Mouse (Mus musculus): ENCODE results near the gene Peli2. TPM values are rescaled to one million over a fixed set of nuclear protein-coding genes. Genes with fewer than 3 reads are reported as not detected.

Peli2 gene
- polyA plus RNA-seq, 1 experiment from 2014 or later, result 8.0 TPM

GRCm38 (mm10) chr14:48124011-48124410, 3.4 kb downstream of the Peli2 start:
- Histone ChIP-seq H3K27me3 (replicated peaks; ENCODE audit: control insufficient read depth, insufficient read depth, low read length) (no peaks in the 10 kb centered on the region), H3K9me3 (ENCODE audit: control insufficient read depth, low read length) (no peaks in the 10 kb centered on the region), H3K4me3 (ENCODE audit: low read length) (no peak overlapping the region), H3K27ac (ENCODE audit: low read depth, low read length) (no peak overlapping the region), H3K4me2 (ENCODE audit: low read length) (peak overlapping the region; percentile 95), H3K36me3 (ENCODE audit: control insufficient read depth, insufficient read depth, low read length) (no peaks in the 10 kb centered on the region), H3K9ac (ENCODE audit: low read depth, low read length) (no peak overlapping the region), H3K4me1 (ENCODE audit: control insufficient read depth, insufficient read depth, low read depth, low read length) (peaks cover 28% of the 10 kb centered on the region)
- no peak for ATAC-seq
- 59% methylated on average over 5 of the region's 5 CpGs for WGBS

GRCm38 (mm10) chr14:48124816-48125215, 4.2 kb downstream of the Peli2 start:
- H3K27ac ChIP-seq (ENCODE audit: low read depth, low read length), result no peak overlapping the region
- H3K9me3 ChIP-seq (ENCODE audit: control insufficient read depth, low read length), result no peaks in the 10 kb centered on the region
- no peak overlapping the region for H3K4me2 ChIP-seq (ENCODE audit: low read length)
- WGBS, result 68% methylated on average over 4 of the region's 4 CpGs
- no peaks in the 10 kb centered on the region for H3K27me3 ChIP-seq (replicated peaks; ENCODE audit: control insufficient read depth, insufficient read depth, low read length)
- H3K9ac ChIP-seq (ENCODE audit: low read depth, low read length), result no peak overlapping the region
- no peaks in the 10 kb centered on the region for H3K36me3 ChIP-seq (ENCODE audit: control insufficient read depth, insufficient read depth, low read length)
- peaks cover 23% of the 10 kb centered on the region for H3K4me1 ChIP-seq (ENCODE audit: control insufficient read depth, insufficient read depth, low read depth, low read length)
- no peak for ATAC-seq
- no peak overlapping the region for H3K4me3 ChIP-seq (ENCODE audit: low read length)

- H3K4me3 ChIP-seq (ENCODE audit: low read length), result no peak overlapping the region
- no peak overlapping the region for H3K9ac ChIP-seq (ENCODE audit: low read depth, low read length)
- H3K9me3 ChIP-seq (ENCODE audit: control insufficient read depth, low read length), result no peaks in the 10 kb centered on the region
- H3K27me3 ChIP-seq (replicated peaks; ENCODE audit: control insufficient read depth, insufficient read depth, low read length), result no peaks in the 10 kb centered on the region
- H3K36me3 ChIP-seq (ENCODE audit: control insufficient read depth, insufficient read depth, low read length), result no peaks in the 10 kb centered on the region
- ATAC-seq, result no peak
- no peak overlapping the region for H3K4me2 ChIP-seq (ENCODE audit: low read length)
- no peak overlapping the region for H3K27ac ChIP-seq (ENCODE audit: low read depth, low read length)
- peaks cover 24% of the 10 kb centered on the region for H3K4me1 ChIP-seq (ENCODE audit: control insufficient read depth, insufficient read depth, low read depth, low read length)
- WGBS, result 76% methylated on average over 6 of the region's 6 CpGs
These were observed 5.3 kb downstream of the Peli2 start for GRCm38 (mm10) chr14:48125971-48126370.

GRCm38 (mm10) chr14:48126931-48127330, 6.3 kb downstream of the Peli2 start:
- WGBS, result 72% methylated on average over 4 of the region's 4 CpGs
- ATAC-seq, result no peak
- H3K9ac ChIP-seq (ENCODE audit: low read depth, low read length), result no peak overlapping the region
- no peak overlapping the region for H3K4me3 ChIP-seq (ENCODE audit: low read length)
- H3K27ac ChIP-seq (ENCODE audit: low read depth, low read length), result no peak overlapping the region
- H3K27me3 ChIP-seq (replicated peaks; ENCODE audit: control insufficient read depth, insufficient read depth, low read length), result no peaks in the 10 kb centered on the region
- H3K4me2 ChIP-seq (ENCODE audit: low read length), result no peak overlapping the region
- H3K9me3 ChIP-seq (ENCODE audit: control insufficient read depth, low read length), result no peaks in the 10 kb centered on the region
- H3K36me3 ChIP-seq (ENCODE audit: control insufficient read depth, insufficient read depth, low read length), result no peaks in the 10 kb centered on the region
- peaks cover 29% of the 10 kb centered on the region for H3K4me1 ChIP-seq (ENCODE audit: control insufficient read depth, insufficient read depth, low read depth, low read length)

GRCm38 (mm10) chr14:48127609-48128185, 7.1 kb downstream of the Peli2 start:
- no peaks in the 10 kb centered on the region for H3K27me3 ChIP-seq (replicated peaks; ENCODE audit: control insufficient read depth, insufficient read depth, low read length)
- ATAC-seq, result no peak
- H3K27ac ChIP-seq (ENCODE audit: low read depth, low read length), result no peak overlapping the region
- H3K36me3 ChIP-seq (ENCODE audit: control insufficient read depth, insufficient read depth, low read length), result no peaks in the 10 kb centered on the region
- H3K4me3 ChIP-seq (ENCODE audit: low read length), result no peak overlapping the region
- H3K4me2 ChIP-seq (ENCODE audit: low read length), result no peak overlapping the region
- no peaks in the 10 kb centered on the region for H3K9me3 ChIP-seq (ENCODE audit: control insufficient read depth, low read length)
- no peak overlapping the region for H3K9ac ChIP-seq (ENCODE audit: low read depth, low read length)
- peaks cover 33% of the 10 kb centered on the region for H3K4me1 ChIP-seq (ENCODE audit: control insufficient read depth, insufficient read depth, low read depth, low read length)
- 33% methylated on average over 8 of the region's 8 CpGs for WGBS

GRCm38 (mm10) chr14:48128701-48129100, 8.1 kb downstream of the Peli2 start:
- 93% methylated on average over 5 of the region's 5 CpGs for WGBS
- peaks cover 35% of the 10 kb centered on the region for H3K4me1 ChIP-seq (ENCODE audit: control insufficient read depth, insufficient read depth, low read depth, low read length)
- no peaks in the 10 kb centered on the region for H3K9me3 ChIP-seq (ENCODE audit: control insufficient read depth, low read length)

GRCm38 (mm10) chr14:48130021-48130420, 9.4 kb downstream of the Peli2 start:
- no peak for ATAC-seq
- Histone ChIP-seq H3K4me2 (ENCODE audit: low read length) (no peak overlapping the region), H3K4me3 (ENCODE audit: low read length) (no peak overlapping the region), H3K27ac (ENCODE audit: low read depth, low read length) (no peak overlapping the region), H3K4me1 (ENCODE audit: control insufficient read depth, insufficient read depth, low read depth, low read length) (peaks cover 32% of the 10 kb centered on the region), H3K9ac (ENCODE audit: low read depth, low read length) (no peak overlapping the region), H3K36me3 (ENCODE audit: control insufficient read depth, insufficient read depth, low read length) (no peaks in the 10 kb centered on the region), H3K9me3 (ENCODE audit: control insufficient read depth, low read length) (no peaks in the 10 kb centered on the region), H3K27me3 (replicated peaks; ENCODE audit: control insufficient read depth, insufficient read depth, low read length) (no peaks in the 10 kb centered on the region)
- WGBS, result 85% methylated on average over 6 of the region's 6 CpGs

More at GRCm38 (mm10) chr14:48128701-48129100, 8.1 kb downstream of the Peli2 start:
- no peak for ATAC-seq
- H3K4me2 ChIP-seq (ENCODE audit: low read length), result no peak overlapping the region
- no peak overlapping the region for H3K27ac ChIP-seq (ENCODE audit: low read depth, low read length)
- no peaks in the 10 kb centered on the region for H3K36me3 ChIP-seq (ENCODE audit: control insufficient read depth, insufficient read depth, low read length)
- H3K27me3 ChIP-seq (replicated peaks; ENCODE audit: control insufficient read depth, insufficient read depth, low read length), result no peaks in the 10 kb centered on the region
- no peak overlapping the region for H3K9ac ChIP-seq (ENCODE audit: low read depth, low read length)
- H3K4me3 ChIP-seq (ENCODE audit: low read length), result no peak overlapping the region

GRCm38 (mm10) chr14:48130761-48131575, 10.3 kb downstream of the Peli2 start:
- Histone ChIP-seq H3K9me3 (ENCODE audit: control insufficient read depth, low read length) (no peaks in the 10 kb centered on the region), H3K4me2 (ENCODE audit: low read length) (no peak overlapping the region), H3K9ac (ENCODE audit: low read depth, low read length) (no peak overlapping the region), H3K27ac (ENCODE audit: low read depth, low read length) (peak overlapping the region; percentile 30), H3K4me3 (ENCODE audit: low read length) (no peak overlapping the region), H3K36me3 (ENCODE audit: control insufficient read depth, insufficient read depth, low read length) (no peaks in the 10 kb centered on the region), H3K27me3 (replicated peaks; ENCODE audit: control insufficient read depth, insufficient read depth, low read length) (no peaks in the 10 kb centered on the region), H3K4me1 (ENCODE audit: control insufficient read depth, insufficient read depth, low read depth, low read length) (peaks cover 37% of the 10 kb centered on the region)
- WGBS, result 42% methylated on average over 20 of the region's 20 CpGs
- ATAC-seq, result peak; percentile 20; the same call in 1 of the 2 replicates

GRCm38 (mm10) chr14:48131576-48131922, 10.9 kb downstream of the Peli2 start:
- Histone ChIP-seq H3K9me3 (ENCODE audit: control insufficient read depth, low read length) (no peaks in the 10 kb centered on the region), H3K27ac (ENCODE audit: low read depth, low read length) (peak overlapping the region; percentile 30), H3K4me3 (ENCODE audit: low read length) (no peak overlapping the region), H3K27me3 (replicated peaks; ENCODE audit: control insufficient read depth, insufficient read depth, low read length) (no peaks in the 10 kb centered on the region), H3K4me2 (ENCODE audit: low read length) (no peak overlapping the region), H3K36me3 (ENCODE audit: control insufficient read depth, insufficient read depth, low read length) (no peaks in the 10 kb centered on the region), H3K9ac (ENCODE audit: low read depth, low read length) (no peak overlapping the region), H3K4me1 (ENCODE audit: control insufficient read depth, insufficient read depth, low read depth, low read length) (peaks cover 37% of the 10 kb centered on the region)
- ATAC-seq, result no peak
- 59% methylated on average over 4 of the region's 4 CpGs for WGBS

Data from hindbrain, embryonic 16.5 days (tissue).